Mouse (Mus musculus) testis, adult 2 months (tissue): Measurements from ENCODE around the gene Tns3. TPM values are rescaled to one million over a fixed set of nuclear protein-coding genes. Genes with fewer than 3 reads are reported as not detected.

Experiments
- H3K27ac ChIP-seq: fragments of 200-500 bp; 2 replicates; pipeline ENCODE4 v1.5.1; 2012; ENCODE audit warnings: low read depth, low read length; ENCODE audit not compliant: control insufficient read depth, insufficient read depth
- H3K27me3 ChIP-seq: fragments of 200-500 bp; 2 replicates; pipeline ENCODE4 v1.6.1; 2012; ENCODE audit warnings: mild to moderate bottlenecking, low read length, moderate library complexity; ENCODE audit not compliant: control insufficient read depth, insufficient read depth
- H3K36me3 ChIP-seq: fragments of 200-500 bp; 2 replicates; pipeline ENCODE4 v1.6.1; 2012; ENCODE audit warnings: mild to moderate bottlenecking, low read length; ENCODE audit not compliant: control insufficient read depth, insufficient read depth
- H3K4me1 ChIP-seq: fragments of 200-500 bp; 2 replicates; pipeline ENCODE4 v1.6.1; 2012; ENCODE audit warnings: low read length; ENCODE audit not compliant: control insufficient read depth, insufficient read depth
- H3K4me3 ChIP-seq: fragments of 200-500 bp; 2 replicates; pipeline ENCODE4 v1.5.1; 2012; ENCODE audit warnings: low read depth, mild to moderate bottlenecking, low read length, moderate library complexity, mixed read lengths; ENCODE audit not compliant: control insufficient read depth
- CTCF ChIP-seq: fragments of 200-500 bp; IDR thresholded peaks from 2 replicates; pipeline ENCODE4 v1.5.1; 2012; ENCODE audit warnings: low read depth, mild to moderate bottlenecking, inconsistent platforms, low read length, moderate library complexity; ENCODE audit not compliant: control insufficient read depth, insufficient read depth, insufficient replicate concordance
- POLR2A ChIP-seq: fragments of 200-500 bp; IDR thresholded peaks from 2 replicates; pipeline ENCODE4 v1.6.1; 2012; ENCODE audit warnings: low read depth, mild to moderate bottlenecking, inconsistent platforms, low read length, moderate library complexity; ENCODE audit not compliant: control insufficient read depth
- polyA plus RNA-seq: library from polyadenylated mRNA; depleted of rRNA; stranded (reverse); fragments of >200 nt; gene quantifications from 2 replicates; pipeline ENCODE4 v1.2.3, GENCODE M21; 2012

Gene Tns3
- polyA plus RNA-seq, 1 experiment: 6.6 TPM

DNA sequence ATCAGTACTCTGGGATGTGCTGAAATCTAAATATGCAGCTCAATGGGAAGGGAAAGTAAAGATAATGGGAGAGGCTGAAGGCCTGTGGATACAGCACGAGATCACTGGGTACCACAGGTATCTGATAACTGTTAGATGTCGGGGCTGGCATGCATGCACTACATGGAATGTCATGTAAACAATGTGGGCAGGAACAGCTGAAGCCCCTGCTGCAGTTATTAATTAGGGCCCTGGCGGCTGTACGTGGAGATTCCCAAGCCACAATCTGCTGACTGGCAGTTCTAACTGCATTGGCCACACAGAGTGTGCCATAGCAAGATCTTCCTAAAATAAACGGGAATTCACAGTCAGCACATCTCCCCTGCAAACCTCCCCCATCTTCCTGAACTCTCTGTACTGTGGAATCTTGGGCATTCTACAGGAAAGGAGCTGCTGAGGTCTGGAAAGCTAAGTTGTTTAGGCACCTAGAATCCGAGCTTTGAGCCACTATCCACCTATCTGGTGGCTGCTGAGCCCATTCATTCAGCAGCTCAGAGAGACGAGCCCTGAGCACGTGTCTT, 170.3 kb downstream of the Tns3 start:
- Histone ChIP-seq H3K4me1 (peaks cover 2% of the 10 kb centered on the region; the same call in 1 of the 2 replicates), H3K27ac (no peak overlapping the region), H3K27me3 (no peaks in the 10 kb centered on the region), H3K4me3 (no peak overlapping the region), H3K36me3 (no peaks in the 10 kb centered on the region)
- TF ChIP-seq CTCF: no peak
- TF ChIP-seq POLR2A: no peak

DNA sequence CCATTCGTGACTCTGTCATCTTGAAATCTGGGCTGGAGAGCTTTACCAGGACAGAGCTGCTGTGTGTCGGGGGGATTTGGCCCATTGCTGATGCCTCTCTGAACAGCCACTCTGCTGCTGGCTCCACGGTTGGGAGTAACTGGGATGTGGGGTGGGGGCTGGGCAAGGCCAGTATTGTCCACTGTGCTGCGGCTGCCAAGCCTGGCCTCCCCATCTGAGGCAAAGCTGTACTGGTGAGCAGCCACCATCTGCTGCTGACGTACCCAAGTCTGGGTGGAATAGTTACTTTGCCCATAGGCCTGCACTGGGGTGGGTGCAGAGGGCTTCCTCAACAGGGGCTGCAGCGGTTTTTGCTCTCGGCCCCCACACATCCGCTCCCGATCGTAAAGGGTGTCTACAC, 172.0 kb downstream of the Tns3 start:
- Histone ChIP-seq H3K4me3 (no peak overlapping the region), H3K27ac (no peak overlapping the region), H3K27me3 (no peaks in the 10 kb centered on the region), H3K36me3 (no peaks in the 10 kb centered on the region), H3K4me1 (peaks cover 2% of the 10 kb centered on the region; the same call in 1 of the 2 replicates)
- no peak for TF ChIP-seq POLR2A
- no peak for TF ChIP-seq CTCF

DNA sequence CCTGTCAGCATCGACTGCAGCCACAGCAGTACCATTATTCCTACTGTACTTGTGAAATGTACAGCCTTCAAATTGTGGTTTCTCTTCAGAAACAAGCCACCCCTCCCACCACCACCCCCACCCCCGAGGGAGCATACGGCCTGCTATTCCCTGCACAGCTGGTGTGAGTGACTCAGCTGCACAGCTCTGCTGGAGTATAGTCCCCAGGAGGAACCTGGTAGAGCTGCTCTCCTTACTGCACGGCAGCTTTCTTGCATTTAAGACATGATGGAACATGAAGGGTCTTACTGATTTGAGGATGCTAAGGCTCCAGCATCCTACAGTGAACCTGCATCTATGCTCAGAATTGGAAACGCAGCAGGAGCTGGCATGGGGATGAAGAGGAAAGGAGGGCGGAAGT, 176.1 kb downstream of the Tns3 start:
- Histone ChIP-seq H3K27ac (no peak overlapping the region), H3K27me3 (no peaks in the 10 kb centered on the region), H3K4me1 (no peaks in the 10 kb centered on the region), H3K36me3 (no peaks in the 10 kb centered on the region), H3K4me3 (no peak overlapping the region)
- TF ChIP-seq CTCF: no peak
- TF ChIP-seq POLR2A: no peak

DNA sequence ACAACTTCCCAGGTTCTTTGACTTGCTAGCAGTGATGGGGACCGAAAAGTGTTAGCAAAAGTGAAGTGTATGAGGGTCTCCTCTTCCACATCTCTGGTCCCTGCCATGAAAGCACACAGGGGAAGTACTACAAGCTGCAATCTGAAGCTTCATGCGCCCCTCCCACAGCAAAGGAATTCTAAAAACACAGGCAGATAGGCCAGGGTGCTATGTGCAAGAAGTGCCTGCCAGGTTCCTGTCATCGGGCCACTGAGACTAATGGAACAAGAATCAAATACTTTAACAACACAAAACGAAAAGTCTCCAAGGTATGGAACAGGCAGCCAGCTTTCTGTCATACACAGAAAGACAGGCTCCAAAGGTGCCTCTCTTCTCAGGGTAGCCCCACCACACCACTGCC, 177.8 kb downstream of the Tns3 start:
- no peaks in the 10 kb centered on the region for H3K4me1 ChIP-seq
- TF ChIP-seq POLR2A (no peak), CTCF (no peak)
- no peaks in the 10 kb centered on the region for H3K27me3 ChIP-seq
- H3K27ac ChIP-seq: no peak overlapping the region
- no peaks in the 10 kb centered on the region for H3K36me3 ChIP-seq
- H3K4me3 ChIP-seq: no peak overlapping the region

DNA sequence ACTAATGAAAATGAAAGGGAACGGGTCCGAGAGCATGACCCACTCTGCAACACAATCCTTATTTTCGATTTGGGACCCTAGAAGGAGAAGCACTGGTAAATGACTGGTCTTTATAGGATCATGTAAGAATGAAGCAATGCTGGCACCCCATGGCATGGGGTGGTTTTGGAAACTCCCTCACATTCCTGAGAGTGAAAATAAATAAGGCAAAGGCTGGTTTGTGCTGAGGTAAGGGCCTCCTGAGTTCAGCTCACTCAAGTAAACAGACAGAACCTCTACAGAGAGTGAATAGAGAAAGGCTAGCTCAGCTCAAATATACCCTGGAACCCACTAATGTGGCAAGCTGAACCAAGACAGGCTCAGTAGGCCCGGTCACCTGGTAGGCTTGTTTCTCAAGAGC, 179.8 kb downstream of the Tns3 start:
- no peaks in the 10 kb centered on the region for H3K4me1 ChIP-seq
- H3K27ac ChIP-seq: no peak overlapping the region
- no peaks in the 10 kb centered on the region for H3K36me3 ChIP-seq
- no peak overlapping the region for H3K4me3 ChIP-seq
- no peaks in the 10 kb centered on the region for H3K27me3 ChIP-seq
- no peak for TF ChIP-seq CTCF
- no peak for TF ChIP-seq POLR2A

DNA sequence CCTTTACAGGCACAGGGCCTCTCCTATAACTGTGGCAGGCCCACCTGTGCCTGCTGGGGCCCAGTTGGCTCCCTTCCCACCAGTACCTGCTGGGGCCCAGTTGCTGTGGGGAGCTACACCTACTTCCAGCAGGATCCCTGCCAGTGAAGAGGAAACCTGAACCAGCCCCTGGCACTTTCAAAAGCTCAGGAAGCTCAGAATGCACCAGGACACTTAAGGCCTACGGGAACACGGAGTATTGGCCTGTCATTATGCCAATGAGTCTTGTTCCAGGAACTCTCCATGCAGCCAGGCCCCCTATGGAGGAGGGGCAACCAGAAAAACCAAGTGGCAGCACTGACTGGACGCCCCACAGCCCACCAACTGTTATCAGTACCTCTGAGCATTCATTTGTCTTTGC, 181.6 kb downstream of the Tns3 start:
- H3K27ac ChIP-seq: peak overlapping the region; percentile 26
- H3K36me3 ChIP-seq: no peaks in the 10 kb centered on the region
- no peak for TF ChIP-seq POLR2A
- TF ChIP-seq CTCF: no peak
- H3K4me3 ChIP-seq: no peak overlapping the region
- no peaks in the 10 kb centered on the region for H3K4me1 ChIP-seq
- H3K27me3 ChIP-seq: no peaks in the 10 kb centered on the region

DNA sequence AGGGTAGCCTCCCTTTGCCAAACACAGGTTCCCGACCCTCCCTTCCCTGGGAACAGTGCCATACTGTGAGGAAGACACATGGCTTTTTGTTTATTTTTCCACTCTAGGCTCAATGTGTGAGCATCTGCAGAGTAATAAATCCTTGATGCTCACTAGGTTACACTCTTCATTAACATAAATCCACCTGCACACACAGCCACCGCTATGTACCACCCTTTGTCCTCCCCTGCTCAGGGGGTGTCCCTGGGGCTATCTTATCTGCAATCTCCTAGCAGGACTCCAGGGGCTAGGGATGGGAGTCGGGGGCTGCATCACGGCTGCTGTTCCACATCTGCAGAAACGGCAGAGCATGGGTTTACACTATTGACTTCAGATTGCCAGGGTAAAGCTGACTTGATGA, 182.4 kb downstream of the Tns3 start:
- TF ChIP-seq POLR2A: no peak
- no peak for TF ChIP-seq CTCF
- no peaks in the 10 kb centered on the region for H3K36me3 ChIP-seq
- no peaks in the 10 kb centered on the region for H3K4me1 ChIP-seq
- no peak overlapping the region for H3K4me3 ChIP-seq
- no peak overlapping the region for H3K27ac ChIP-seq
- H3K27me3 ChIP-seq: no peaks in the 10 kb centered on the region

DNA sequence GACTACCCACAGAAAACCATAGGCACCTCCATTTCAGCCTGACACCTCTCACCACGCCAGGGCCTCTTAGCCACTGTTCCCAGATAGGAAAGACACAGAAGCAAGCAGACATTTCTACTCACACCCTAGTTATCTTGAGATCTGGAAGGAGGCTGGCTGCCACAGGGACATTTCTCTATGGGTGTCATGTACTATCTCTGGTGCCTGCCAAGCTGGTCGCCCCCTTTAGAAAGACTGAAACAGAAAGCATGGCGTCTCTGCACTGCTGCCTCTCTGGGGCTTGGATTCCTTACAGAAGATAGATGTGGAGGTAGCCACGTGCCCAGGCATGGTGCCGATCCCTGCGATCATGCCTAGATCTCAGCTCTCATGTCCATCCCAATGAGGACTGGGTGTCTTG, 182.8 kb downstream of the Tns3 start:
- no peaks in the 10 kb centered on the region for H3K27me3 ChIP-seq
- TF ChIP-seq POLR2A: no peak
- no peak for TF ChIP-seq CTCF
- no peaks in the 10 kb centered on the region for H3K36me3 ChIP-seq
- H3K4me1 ChIP-seq: no peaks in the 10 kb centered on the region
- H3K27ac ChIP-seq: no peak overlapping the region
- no peak overlapping the region; the same call in 1 of the 2 replicates for H3K4me3 ChIP-seq
